Mouse (Mus musculus): ENCODE measurements at regions not wholly inside any gene's neighbourhood (a gene's known extent, or its start where the extent isn't known, plus 50 kb on each side); places are given as distances from the start of the nearest gene placed in this dataset.
"Not testable (repeated sequence)": the region's sequence is repeated elsewhere in the genome, so short reads cannot be mapped to it uniquely, and the experiment has no call there.

- no peak overlapping the region for H3K27ac ChIP-seq (ENCODE audit: insufficient read depth, low read length)
- no peaks in the 10 kb centered on the region for H3K4me1 ChIP-seq (ENCODE audit: control insufficient read depth, insufficient read depth, low read length)
- 83% methylated on average over 1 of the region's 1 CpGs for WGBS
- DNase-seq, result no peak
- H3K27me3 ChIP-seq (ENCODE audit: control insufficient read depth, insufficient read depth, low read length), result no peaks in the 10 kb centered on the region
- no peak overlapping the region for H3K4me3 ChIP-seq (replicated peaks; ENCODE audit: insufficient read depth, low read depth, low read length)
- TF ChIP-seq CTCF (IDR thresholded peaks at IDR 0.05; ENCODE audit: borderline replicate concordance, insufficient read depth, low read depth, low read length) (no peak), POLR2A (IDR thresholded peaks at IDR 0.05; ENCODE audit: borderline replicate concordance, insufficient read depth, low read length) (no peak)
Measured at GRCm38 (mm10) chr12:64137997-64138396, 336.5 kb downstream of the Fscb start.

- no peak for TF ChIP-seq CTCF (IDR thresholded peaks at IDR 0.05; ENCODE audit: borderline replicate concordance, insufficient read depth, low read depth, low read length)
- TF ChIP-seq POLR2A (IDR thresholded peaks at IDR 0.05; ENCODE audit: borderline replicate concordance, insufficient read depth, low read length), result no peak
- Histone ChIP-seq H3K27ac (ENCODE audit: insufficient read depth, low read length) (no peak overlapping the region), H3K4me1 (ENCODE audit: control insufficient read depth, insufficient read depth, low read length) (no peaks in the 10 kb centered on the region), H3K4me3 (replicated peaks; ENCODE audit: insufficient read depth, low read depth, low read length) (no peak overlapping the region), H3K27me3 (ENCODE audit: control insufficient read depth, insufficient read depth, low read length) (no peaks in the 10 kb centered on the region)
- WGBS, result 73% methylated on average over 4 of the region's 4 CpGs
- no peak for DNase-seq
Measured at GRCm38 (mm10) chr12:64116438-64116837, 358.1 kb downstream of the Fscb start.

GRCm38 (mm10) chr12:64114476-64114875, 360.0 kb downstream of the Fscb start:
- Histone ChIP-seq H3K27ac (ENCODE audit: insufficient read depth, low read length) (no peak overlapping the region), H3K4me1 (ENCODE audit: control insufficient read depth, insufficient read depth, low read length) (no peaks in the 10 kb centered on the region), H3K4me3 (replicated peaks; ENCODE audit: insufficient read depth, low read depth, low read length) (no peak overlapping the region), H3K27me3 (ENCODE audit: control insufficient read depth, insufficient read depth, low read length) (no peaks in the 10 kb centered on the region)
- 7% methylated on average over 4 of the region's 4 CpGs for WGBS
- no peak for TF ChIP-seq POLR2A (IDR thresholded peaks at IDR 0.05; ENCODE audit: borderline replicate concordance, insufficient read depth, low read length)
- no peak for TF ChIP-seq CTCF (IDR thresholded peaks at IDR 0.05; ENCODE audit: borderline replicate concordance, insufficient read depth, low read depth, low read length)
- DNase-seq, result no peak

- DNase-seq, result peak in 1 of 2 experiments; percentile 1
- Histone ChIP-seq H3K4me1 (ENCODE audit: control insufficient read depth, insufficient read depth, low read length) (no peaks in the 10 kb centered on the region), H3K27me3 (ENCODE audit: control insufficient read depth, insufficient read depth, low read length) (no peaks in the 10 kb centered on the region), H3K4me3 (replicated peaks; ENCODE audit: insufficient read depth, low read depth, low read length) (no peak overlapping the region), H3K27ac (ENCODE audit: insufficient read depth, low read length) (no peak overlapping the region)
- WGBS, result 46% methylated on average over 2 of the region's 2 CpGs
- TF ChIP-seq POLR2A (IDR thresholded peaks at IDR 0.05; ENCODE audit: borderline replicate concordance, insufficient read depth, low read length) (no peak), CTCF (IDR thresholded peaks at IDR 0.05; ENCODE audit: borderline replicate concordance, insufficient read depth, low read depth, low read length) (no peak)
Measured at GRCm38 (mm10) chr12:64104214-64104613, 370.3 kb downstream of the Fscb start.

- Histone ChIP-seq H3K4me1 (ENCODE audit: control insufficient read depth, insufficient read depth, low read length) (no peaks in the 10 kb centered on the region), H3K27ac (ENCODE audit: insufficient read depth, low read length) (no peak overlapping the region), H3K27me3 (ENCODE audit: control insufficient read depth, insufficient read depth, low read length) (no peaks in the 10 kb centered on the region), H3K4me3 (replicated peaks; ENCODE audit: insufficient read depth, low read depth, low read length) (no peak overlapping the region)
- WGBS, result 53% methylated on average over 7 of the region's 7 CpGs
- TF ChIP-seq CTCF (IDR thresholded peaks at IDR 0.05; ENCODE audit: borderline replicate concordance, insufficient read depth, low read depth, low read length) (no peak), POLR2A (IDR thresholded peaks at IDR 0.05; ENCODE audit: borderline replicate concordance, insufficient read depth, low read length) (no peak)
- DNase-seq, result no peak
Measured at GRCm38 (mm10) chr12:64076789-64077188, 397.7 kb downstream of the Fscb start.

- Histone ChIP-seq H3K27ac (ENCODE audit: insufficient read depth, low read length) (no peak overlapping the region), H3K4me1 (ENCODE audit: control insufficient read depth, insufficient read depth, low read length) (no peaks in the 10 kb centered on the region), H3K27me3 (ENCODE audit: control insufficient read depth, insufficient read depth, low read length) (no peaks in the 10 kb centered on the region), H3K4me3 (replicated peaks; ENCODE audit: insufficient read depth, low read depth, low read length) (no peak overlapping the region)
- TF ChIP-seq CTCF (IDR thresholded peaks at IDR 0.05; ENCODE audit: borderline replicate concordance, insufficient read depth, low read depth, low read length) (no peak), POLR2A (IDR thresholded peaks at IDR 0.05; ENCODE audit: borderline replicate concordance, insufficient read depth, low read length) (no peak)
- 84% methylated on average over 2 of the region's 2 CpGs for WGBS
- no peak for DNase-seq
Measured at GRCm38 (mm10) chr12:64045528-64045927, 429.0 kb downstream of the Fscb start.

GRCm38 (mm10) chr12:64008631-64009030, 465.9 kb downstream of the Fscb start:
- WGBS, result 71% methylated on average over 1 of the region's 1 CpGs
- not testable (repeated sequence) for DNase-seq; H3K4me1 ChIP-seq (ENCODE audit: control insufficient read depth, insufficient read depth, low read length); H3K4me3 ChIP-seq (replicated peaks; ENCODE audit: insufficient read depth, low read depth, low read length); H3K27me3 ChIP-seq (ENCODE audit: control insufficient read depth, insufficient read depth, low read length); H3K27ac ChIP-seq (ENCODE audit: insufficient read depth, low read length)
